Mouse (Mus musculus) intestine, postnatal 0 days (tissue): Measurements from ENCODE around the gene Grk2. TPM values are rescaled to one million over a fixed set of nuclear protein-coding genes. Genes with fewer than 3 reads are reported as not detected.
"Not testable (repeated sequence)": the region's sequence is repeated elsewhere in the genome, so short reads cannot be mapped to it uniquely, and the experiment has no call there.

Source experiments
- ATAC-seq: fragments of 200-750 bp; cut with Nextera tagmentation; 2 replicates; pipeline ENCODE4 v1.8.0; 2017; ENCODE audit warnings: mild to moderate bottlenecking, moderate TSS enrichment, moderate library complexity
- H3K27ac ChIP-seq: fragments of 300-500 bp; sonication (generic); 2 replicates; pipeline ENCODE4 v1.5.1; 2014; ENCODE audit warnings: mild to moderate bottlenecking, low read depth, low read length, moderate library complexity
- H3K27me3 ChIP-seq: fragments of 300-500 bp; sonication (generic); replicated peaks from 2 replicates; pipeline ENCODE4 v1.6.1; 2014; ENCODE audit warnings: low read length, mixed read lengths; ENCODE audit not compliant: control insufficient read depth, insufficient read depth
- H3K36me3 ChIP-seq: fragments of 300-500 bp; sonication (generic); 2 replicates; pipeline ENCODE4 v1.6.1; 2014; ENCODE audit warnings: mild to moderate bottlenecking, moderate library complexity; ENCODE audit not compliant: control insufficient read depth, insufficient read depth
- H3K4me1 ChIP-seq: fragments of 300-500 bp; sonication (generic); replicated peaks from 2 replicates; pipeline ENCODE4 v1.6.1; 2014; ENCODE audit warnings: antibody characterized with exemption, low read length, mixed read lengths; ENCODE audit not compliant: control insufficient read depth, insufficient read depth
- H3K4me2 ChIP-seq: fragments of 300-500 bp; sonication (generic); replicated peaks from 2 replicates; pipeline ENCODE4 v1.6.1; 2014; ENCODE audit warnings: low read depth, mild to moderate bottlenecking, moderate library complexity
- H3K4me3 ChIP-seq: fragments of 300-500 bp; sonication (generic); 2 replicates; pipeline ENCODE4 v1.5.1; 2014; ENCODE audit warnings: low read depth, low read length
- H3K9ac ChIP-seq: fragments of 300-500 bp; sonication (generic); 2 replicates; pipeline ENCODE4 v1.6.1; 2014; ENCODE audit warnings: mild to moderate bottlenecking, low read depth, low read length
- H3K9me3 ChIP-seq: fragments of 300-500 bp; sonication (generic); 2 replicates; pipeline ENCODE4 v1.6.1; 2016; ENCODE audit warnings: mixed run types; ENCODE audit not compliant: control insufficient read depth
- CTCF ChIP-seq: sonication (generic); IDR thresholded peaks from 2 replicates; pipeline ENCODE4 v1.5.1; 2016; ENCODE audit warnings: low read depth, mild to moderate bottlenecking, control low read depth, antibody characterized with exemption, moderate library complexity
- WGBS: fragments of 180-500 bp; shearing (Covaris S2); extraction: QIAGEN DNeasy Blood & Tissue Kit; methylation state at CpG from one replicate; pipeline ENCODE4 v1.1.7; 2014; 5-methylcytosine and 5-hydroxymethylcytosine counted together
- polyA plus RNA-seq: library from polyadenylated mRNA; unstranded; fragments of >200 nt; fragmentation: Nextera tagmentation; extraction: Ambion mirVana; gene quantifications from 2 replicates; pipeline ENCODE4 v1.2.1, GENCODE M21; 2015

Grk2 gene
- polyA plus RNA-seq, 1 experiment from 2014 or later, result 14.4 TPM

GRCm38 (mm10) chr19:4261038-4261698 lies 44.9 kb downstream of the Grk2 start:
- Histone ChIP-seq H3K36me3 (peaks cover 23% of the 10 kb centered on the region; the same call in 1 of the 2 replicates), H3K27ac (no peak overlapping the region), H3K4me1 (no peaks in the 10 kb centered on the region; the same call in none of the 2 replicates), H3K27me3 (no peaks in the 10 kb centered on the region), H3K4me3 (no peak overlapping the region), H3K4me2 (no peak overlapping the region), H3K9ac (no peak overlapping the region; the same call in 1 of the 2 replicates), H3K9me3 (no peaks in the 10 kb centered on the region)
- peak; percentile 48; the same call in 1 of the 2 replicates for TF ChIP-seq CTCF
- ATAC-seq, result no peak
- 42% methylated on average over 8 of the region's 8 CpGs for WGBS

DNA sequence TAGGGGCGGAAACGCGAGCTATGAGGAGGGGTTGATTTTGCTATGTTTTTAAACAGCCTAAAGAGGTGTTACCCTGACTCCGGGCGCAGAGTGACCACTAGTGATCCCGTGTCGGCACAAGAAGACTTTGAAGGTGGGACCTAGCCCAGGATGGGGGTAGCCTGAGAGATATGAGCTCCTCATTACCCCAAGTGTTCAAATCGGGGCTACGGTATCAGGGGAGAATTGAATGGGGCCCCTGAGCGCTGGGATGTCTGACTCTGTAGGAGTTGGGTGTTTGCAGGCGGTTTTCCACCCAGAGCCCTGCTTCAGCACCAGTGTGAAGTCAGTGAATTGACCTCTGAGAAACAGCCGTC lies 48.1 kb downstream of the Grk2 start:
- H3K27ac ChIP-seq, result peak overlapping the region; percentile 11; the same call in 1 of the 2 replicates
- TF ChIP-seq CTCF, result no peak
- no peaks in the 10 kb centered on the region; the same call in none of the 2 replicates for H3K4me1 ChIP-seq
- no peak; the same call in none of the 2 replicates for ATAC-seq
- 0 out of 2 replicates have a peak overlapping the region, but pooled peaks have one; percentile 8 for H3K9ac ChIP-seq
- H3K36me3 ChIP-seq, result no peaks in the 10 kb centered on the region
- H3K4me2 ChIP-seq, result peak overlapping the region; percentile 91
- no peaks in the 10 kb centered on the region for H3K27me3 ChIP-seq
- H3K9me3 ChIP-seq, result no peaks in the 10 kb centered on the region
- H3K4me3 ChIP-seq, result peak overlapping the region; percentile 65
- 19% methylated on average over 12 of the region's 12 CpGs for WGBS

DNA sequence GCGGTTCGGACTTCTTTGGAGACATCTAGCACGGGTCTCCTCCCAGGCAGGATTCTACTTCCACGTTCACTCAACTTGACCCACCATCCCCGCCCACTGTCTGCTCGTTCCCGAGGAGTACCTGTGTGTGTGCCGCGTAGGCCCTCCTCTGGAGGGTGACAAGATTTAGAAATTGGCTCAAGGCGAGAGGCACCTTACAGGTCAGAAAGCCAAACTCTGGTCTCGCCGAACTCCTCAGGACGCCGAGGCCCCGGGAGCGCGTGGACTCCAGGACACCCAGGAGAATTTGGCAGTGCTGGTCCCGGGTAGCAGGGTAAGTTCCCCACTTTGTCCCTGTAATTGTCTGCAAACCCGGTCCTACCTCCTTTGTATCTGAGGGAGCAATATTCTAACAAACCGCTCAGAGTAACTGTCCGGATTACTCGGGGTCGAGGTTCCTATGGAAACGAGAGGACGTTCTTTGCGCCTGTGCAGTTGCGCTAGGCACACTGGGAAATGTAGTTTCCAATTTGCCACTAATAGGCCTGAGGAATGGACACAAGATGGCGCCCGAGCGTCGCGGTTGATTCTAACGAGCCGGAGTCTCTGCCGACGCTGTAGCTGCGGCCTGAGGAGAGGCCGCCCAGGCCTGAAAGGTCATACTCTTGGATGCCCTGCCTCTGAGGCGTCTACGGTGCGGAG lies 48.7 kb downstream of the Grk2 start:
- peak overlapping the region; percentile 11; the same call in 1 of the 2 replicates for H3K27ac ChIP-seq
- H3K4me3 ChIP-seq, result peak overlapping the region; percentile 65
- H3K4me1 ChIP-seq, result no peaks in the 10 kb centered on the region; the same call in none of the 2 replicates
- no peaks in the 10 kb centered on the region for H3K27me3 ChIP-seq
- H3K9me3 ChIP-seq, result no peaks in the 10 kb centered on the region
- no peaks in the 10 kb centered on the region for H3K36me3 ChIP-seq
- H3K4me2 ChIP-seq, result peak overlapping the region; percentile 91
- WGBS, result under 1% methylated on average over 41 of the region's 41 CpGs
- peak; percentile 98 for TF ChIP-seq CTCF
- peak overlapping the region; percentile 50; the same call in 1 of the 2 replicates for H3K9ac ChIP-seq
- peak; percentile 81 for ATAC-seq

GRCm38 (mm10) chr19:4255583-4256162 lies 50.3 kb downstream of the Grk2 start:
- TF ChIP-seq CTCF, result peak; percentile 59
- no peak overlapping the region for H3K4me3 ChIP-seq
- WGBS, result 76% methylated on average over 11 of the region's 11 CpGs
- H3K4me2 ChIP-seq, result no peak overlapping the region
- H3K36me3 ChIP-seq, result no peaks in the 10 kb centered on the region
- H3K27ac ChIP-seq, result no peak overlapping the region
- H3K9me3 ChIP-seq, result no peaks in the 10 kb centered on the region
- ATAC-seq, result no peak
- H3K9ac ChIP-seq, result no peak overlapping the region
- H3K4me1 ChIP-seq, result no peaks in the 10 kb centered on the region; the same call in none of the 2 replicates
- H3K27me3 ChIP-seq, result no peaks in the 10 kb centered on the region

GRCm38 (mm10) chr19:4254230-4254629 lies 51.8 kb downstream of the Grk2 start:
- TF ChIP-seq CTCF, result no peak
- Histone ChIP-seq H3K4me1 (no peaks in the 10 kb centered on the region; the same call in none of the 2 replicates), H3K36me3 (no peaks in the 10 kb centered on the region), H3K9ac (no peak overlapping the region), H3K27me3 (no peaks in the 10 kb centered on the region), H3K27ac (no peak overlapping the region), H3K9me3 (no peaks in the 10 kb centered on the region), H3K4me3 (no peak overlapping the region), H3K4me2 (no peak overlapping the region)
- 89% methylated on average over 7 of the region's 7 CpGs for WGBS
- ATAC-seq, result no peak

DNA sequence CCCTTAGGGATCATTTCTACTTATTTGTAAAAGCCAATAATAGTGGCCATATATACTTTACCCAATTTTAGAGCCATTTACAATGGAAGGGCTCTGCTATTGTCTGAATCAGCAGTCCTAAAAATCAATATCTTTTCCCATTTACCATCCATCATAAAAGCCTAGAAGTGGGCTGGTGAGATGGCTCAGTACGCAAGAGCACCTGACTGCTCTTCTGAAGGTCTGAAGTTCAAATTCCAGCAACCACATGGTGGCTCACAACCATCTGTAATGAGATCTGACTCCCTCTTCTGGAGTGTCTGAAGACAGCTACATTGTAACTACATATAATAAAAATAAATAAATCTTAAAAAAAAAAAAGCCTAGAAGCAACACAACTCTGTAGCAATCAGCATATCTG lies 57.3 kb downstream of the Grk2 start:
- ATAC-seq, result peak; percentile 64
- not testable (repeated sequence) for H3K36me3 ChIP-seq, H3K27ac ChIP-seq, H3K4me3 ChIP-seq, H3K9me3 ChIP-seq, H3K9ac ChIP-seq, H3K27me3 ChIP-seq, H3K4me2 ChIP-seq, H3K4me1 ChIP-seq
- TF ChIP-seq CTCF, result peak; percentile 38; the same call in 1 of the 2 replicates
- WGBS, result 26% methylated on average over 1 of the region's 1 CpGs
